Mouse (Mus musculus) 3134 (cell line): ENCODE results near the gene Caps2.
"Not testable (repeated sequence)": the region's sequence is repeated elsewhere in the genome, so short reads cannot be mapped to it uniquely, and the experiment has no call there.

Source experiments
- DNase-seq: peaks from one replicate; pipeline ENCODE4 v3.0.0-alpha.2; 2011; ENCODE audit warnings: low spot score; ENCODE audit not compliant: insufficient read length; ENCODE audit errors: extremely low read depth

The Caps2 gene

GRCm38 (mm10) chr10:112163168-112163766, at the start of gene Caps2:
Gene Caps2 (plus strand): TSS chr10:112163621.
- peak; percentile 30 for DNase-seq

GRCm38 (mm10) chr10:112125090-112125489, 38.3 kb upstream of the Caps2 start:
- DNase-seq, result not testable (repeated sequence)

GRCm38 (mm10) chr10:112127682-112128230, 35.7 kb upstream of the Caps2 start:
- not testable (repeated sequence) for DNase-seq

DNA sequence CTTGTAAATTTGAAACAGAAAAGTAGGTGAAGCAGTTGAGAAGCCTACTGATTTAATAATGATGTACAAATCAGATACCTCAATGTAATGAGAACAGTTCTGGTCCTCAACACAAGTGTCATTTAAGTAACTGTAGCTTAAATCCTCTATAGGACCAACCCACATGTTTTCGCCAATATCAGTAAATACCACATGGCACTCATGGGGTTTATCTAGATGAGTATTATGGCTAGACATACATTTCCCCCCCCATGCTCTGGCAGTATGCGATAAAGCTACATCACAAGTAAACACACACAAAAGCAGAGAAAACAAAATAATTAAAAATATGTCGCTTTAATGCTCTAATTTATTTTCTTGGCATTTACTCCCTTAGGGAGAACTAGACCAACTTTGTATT, 31.2 kb upstream of the Caps2 start:
- DNase-seq, result no peak

GRCm38 (mm10) chr10:112138050-112138870, 25.2 kb upstream of the Caps2 start:
- DNase-seq, result no peak

DNA sequence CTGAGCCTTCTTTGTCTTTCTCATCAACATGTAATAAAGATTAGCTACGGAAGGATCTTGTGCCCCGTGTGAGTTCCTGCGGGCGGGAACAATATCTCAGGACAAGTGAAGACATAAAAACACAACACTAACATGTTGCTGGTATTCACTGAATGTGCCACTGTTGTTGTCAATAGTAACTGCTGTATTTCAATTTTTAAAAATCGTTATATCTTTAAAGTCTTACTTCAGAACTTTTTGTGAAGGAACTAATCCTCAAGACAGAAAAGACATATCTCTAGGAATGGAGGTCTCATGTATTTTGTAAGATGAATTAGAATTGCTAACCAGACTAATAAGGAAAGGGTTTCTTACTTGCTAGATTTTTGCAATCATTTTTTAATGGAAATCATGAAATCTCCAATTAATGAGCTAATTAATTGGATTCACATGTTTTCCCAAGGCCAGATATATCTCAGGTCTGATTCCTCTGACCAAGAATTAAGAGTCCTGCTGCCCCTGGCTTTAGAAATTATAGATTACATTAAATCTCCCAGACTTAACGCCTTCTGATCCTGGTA, 24.5 kb upstream of the Caps2 start:
- no peak for DNase-seq

DNA sequence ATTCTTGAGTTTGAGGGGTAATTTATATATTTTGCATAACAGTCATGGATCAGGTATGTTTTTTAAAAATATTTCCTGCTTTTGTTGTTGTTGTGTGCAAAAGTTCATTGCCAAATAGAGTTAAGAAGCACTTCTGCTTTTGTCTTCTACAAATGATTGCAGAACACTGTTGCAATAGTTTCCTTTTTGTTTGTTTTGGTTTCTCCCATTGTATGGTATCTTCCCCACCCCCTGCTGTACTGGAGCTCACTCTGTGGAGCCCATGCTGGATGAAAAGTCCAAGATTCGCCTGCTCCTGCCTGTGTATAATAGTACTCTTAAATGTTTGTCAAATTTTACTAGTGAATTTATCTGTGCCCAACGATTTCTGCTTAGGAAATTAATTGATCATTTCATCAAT, 23.6 kb upstream of the Caps2 start:
- DNase-seq, result no peak

GRCm38 (mm10) chr10:112159882-112160560, 3.4 kb upstream of the Caps2 start, which contains the start of gene Glipr1l3:
Gene Glipr1l3 (minus strand): TSS chr10:112160327.
- DNase-seq, result peak; percentile 4

DNA sequence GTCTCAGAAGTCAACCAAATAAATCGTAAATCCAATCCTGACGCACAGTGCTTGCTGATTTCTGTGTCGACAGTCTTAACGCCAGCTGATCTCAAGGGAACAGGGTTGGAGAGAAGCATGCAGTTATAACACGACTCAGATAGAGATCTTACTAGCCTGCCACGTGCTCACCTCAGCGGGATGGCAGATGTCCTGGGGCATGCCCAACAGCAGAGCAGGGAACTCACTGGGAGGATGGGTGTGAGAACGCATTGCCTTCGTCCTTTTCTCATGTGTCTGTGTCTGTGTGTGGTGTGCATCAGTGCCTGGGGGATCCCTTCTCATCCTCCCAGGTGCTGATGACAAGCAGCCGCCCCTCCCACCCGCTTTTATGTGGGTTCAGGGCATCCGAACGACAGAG, 13.6 kb downstream of the Caps2 start:
- DNase-seq, result not testable (repeated sequence)

DNA sequence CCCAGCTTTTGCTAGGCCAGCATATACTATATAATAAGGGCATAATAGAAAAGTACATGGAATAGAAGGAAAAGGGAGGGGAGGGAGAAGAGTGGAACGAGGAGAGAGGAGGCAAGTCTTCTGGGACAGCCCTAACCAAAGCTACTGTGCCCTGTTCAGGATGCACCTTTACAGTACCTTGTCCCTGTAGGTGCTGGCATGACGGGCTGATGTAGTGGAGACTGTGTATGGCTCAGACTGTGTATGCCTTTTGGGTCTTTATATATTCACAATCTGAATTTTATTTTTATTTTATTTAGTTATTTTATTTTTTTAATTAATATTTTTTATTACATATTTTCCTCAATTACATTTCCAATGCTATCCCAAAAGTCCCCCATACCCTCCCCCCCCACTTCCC, 30.5 kb downstream of the Caps2 start:
- DNase-seq, result not testable (repeated sequence)

DNA sequence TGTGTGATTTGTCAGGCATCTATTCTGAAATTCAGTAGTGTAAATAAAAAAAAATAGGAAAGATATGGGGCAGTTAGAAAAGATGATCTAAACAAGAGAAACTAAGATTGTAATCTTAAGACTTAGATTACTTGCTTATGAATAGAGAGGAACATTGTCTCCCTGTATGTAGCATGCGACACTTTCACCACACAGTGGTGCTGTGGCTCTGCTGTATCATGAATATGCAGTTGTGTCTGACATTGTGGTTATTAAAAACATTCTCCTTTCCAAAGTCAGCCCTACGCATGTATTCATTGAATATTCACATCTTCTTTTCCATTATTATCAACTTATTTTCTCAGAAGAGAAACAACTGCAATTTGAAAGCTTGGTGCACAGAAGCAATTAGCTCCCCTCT, 40.0 kb downstream of the Caps2 start:
- DNase-seq, result no peak

- no peak for DNase-seq
These were observed 63.7 kb downstream of the Caps2 start for GRCm38 (mm10) chr10:112227073-112227472.

DNA sequence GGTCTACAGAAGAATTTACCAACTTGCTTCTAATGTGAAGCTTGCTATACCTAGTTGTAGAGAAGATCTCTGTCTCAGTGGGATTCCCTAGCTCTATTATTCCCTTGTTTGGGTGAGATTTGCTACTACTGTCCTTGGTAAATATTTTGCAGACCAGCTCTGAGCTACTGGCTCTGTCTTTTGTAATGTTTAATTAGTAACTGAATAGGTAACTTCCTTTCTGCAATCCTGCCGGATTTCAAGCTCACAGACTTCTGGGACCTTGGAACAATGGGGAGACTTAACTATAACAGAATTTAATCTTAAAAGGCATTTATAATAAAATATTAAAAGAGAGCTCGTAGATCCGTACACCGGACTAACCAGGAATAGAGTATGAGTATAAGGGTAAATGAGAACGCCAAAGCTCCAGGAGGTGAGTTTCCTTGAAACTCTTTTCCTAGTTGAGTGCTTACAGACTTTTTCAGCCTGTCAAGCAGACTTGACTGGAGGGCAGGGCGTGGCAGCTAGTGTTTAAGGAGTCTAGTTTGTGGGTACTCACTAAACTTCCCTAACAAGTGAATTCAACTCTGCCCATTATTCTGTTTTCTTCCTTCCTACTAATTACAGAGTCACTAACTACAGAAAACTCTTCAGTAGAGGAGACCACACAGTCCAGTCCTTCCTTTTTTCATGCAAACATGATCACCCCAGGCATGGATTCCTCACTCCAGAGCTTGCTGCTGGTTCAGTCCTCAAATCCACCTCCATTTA, 65.8 kb downstream of the Caps2 start:
- DNase-seq, result not testable (repeated sequence)

DNA sequence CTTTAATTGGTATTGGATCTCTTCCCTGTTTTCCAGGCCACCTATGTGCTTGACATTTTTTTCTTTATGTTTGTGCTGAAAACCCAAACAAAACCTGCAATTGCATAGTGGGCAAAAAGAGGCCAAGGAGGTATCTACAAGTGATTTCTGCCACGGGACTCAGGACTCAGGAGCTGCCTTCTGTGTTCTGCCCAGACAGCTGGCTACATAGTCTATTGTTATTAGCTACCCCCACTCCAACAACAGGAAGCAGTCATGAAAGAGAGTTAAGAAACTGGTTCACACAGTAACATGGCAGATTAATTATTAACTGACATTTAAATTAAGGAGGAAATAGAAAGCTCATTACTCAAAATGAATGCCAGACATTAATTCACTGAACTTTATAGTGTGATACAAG, 69.3 kb downstream of the Caps2 start:
- DNase-seq, result not testable (repeated sequence)

GRCm38 (mm10) chr10:112235396-112235940, 72.0 kb downstream of the Caps2 start:
- not testable (repeated sequence) for DNase-seq

DNA sequence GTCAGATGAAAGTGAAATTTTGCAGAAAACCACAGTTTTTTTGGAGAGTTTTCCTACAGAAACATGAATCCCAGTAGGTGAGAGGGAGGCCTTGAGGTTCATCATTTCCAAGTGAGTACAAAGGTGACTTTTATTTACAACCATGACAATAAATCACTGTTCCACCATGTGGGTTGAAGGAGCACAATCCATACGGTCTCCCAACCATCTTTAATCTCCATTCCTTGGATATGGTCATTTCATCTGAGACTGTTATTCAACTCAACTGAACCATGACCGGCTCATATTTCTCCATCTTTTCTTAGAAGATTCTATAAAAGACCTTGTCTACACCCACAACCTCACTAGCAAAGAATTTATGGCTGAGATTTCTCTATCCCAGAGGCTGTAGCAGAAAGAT, 84.9 kb downstream of the Caps2 start:
- DNase-seq, result no peak

GRCm38 (mm10) chr10:112263467-112263866, 100.0 kb downstream of the Caps2 start:
- no peak for DNase-seq
